Mouse (Mus musculus) urinary bladder, postnatal 36 days (tissue): ENCODE measurements around the gene Rbm20.
A peak's percentile ranks its signal among the peaks of the same experiment; 100 is the strongest.
"Not testable (repeated sequence)": the region's sequence is repeated elsewhere in the genome, so short reads cannot be mapped to it uniquely, and the experiment has no call there.

ENCODE experiments used
- DNase-seq, 2 experiments: peaks; one replicate each; pipeline ENCODE4 v3.0.0; 2022; ENCODE audit warnings: low spot score in 2 of 2, mixed read lengths in 1 of 2

Gene Rbm20

GRCm38 (mm10) chr19:53903507-53904321 lies 226.6 kb downstream of the Rbm20 start:
- DNase-seq: peak; percentile 31 to 46

GRCm38 (mm10) chr19:53904833-53905480 lies 227.9 kb downstream of the Rbm20 start:
- no peak for DNase-seq

- no peak for DNase-seq
These were observed 229.1 kb downstream of the Rbm20 start for GRCm38 (mm10) chr19:53906033-53906702.

GRCm38 (mm10) chr19:53906703-53907070 lies 229.6 kb downstream of the Rbm20 start:
- not testable (repeated sequence) for DNase-seq

GRCm38 (mm10) chr19:53914950-53915349 lies 237.8 kb downstream of the Rbm20 start:
- no peak for DNase-seq
